Mouse (Mus musculus): ENCODE measurements around the gene Ccm2. TPM values are rescaled to one million over a fixed set of nuclear protein-coding genes. Genes with fewer than 3 reads are reported as not detected.
A peak's percentile ranks its signal among the peaks of the same experiment; 100 is the strongest.

Ccm2 gene
- polyA plus RNA-seq, 1 experiment: 92.5 TPM

GRCm38 (mm10) chr11:6623704-6624103 lies 77.0 kb downstream of the Ccm2 start:
- TF ChIP-seq POLR2A (IDR thresholded peaks at IDR 0.05; ENCODE audit: borderline replicate concordance, insufficient read depth, low read length): no peak
- peak in 1 of 2 experiments; percentile 21 for DNase-seq
- Histone ChIP-seq H3K27ac (ENCODE audit: insufficient read depth, low read length) (no peak overlapping the region), H3K27me3 (ENCODE audit: control insufficient read depth, insufficient read depth, low read length) (no peaks in the 10 kb centered on the region), H3K4me1 (ENCODE audit: control insufficient read depth, insufficient read depth, low read length) (peaks cover 13% of the 10 kb centered on the region), H3K4me3 (replicated peaks; ENCODE audit: insufficient read depth, low read depth, low read length) (no peak overlapping the region)
- 82% methylated on average over 10 of the region's 10 CpGs for WGBS

GRCm38 (mm10) chr11:6624619-6625382 lies 78.1 kb downstream of the Ccm2 start:
- H3K27me3 ChIP-seq (ENCODE audit: control insufficient read depth, insufficient read depth, low read length): no peaks in the 10 kb centered on the region
- no peak overlapping the region for H3K27ac ChIP-seq (ENCODE audit: insufficient read depth, low read length)
- WGBS: 66% methylated on average over 14 of the region's 14 CpGs
- H3K4me3 ChIP-seq (replicated peaks; ENCODE audit: insufficient read depth, low read depth, low read length): peak overlapping the region; percentile 45
- no peak for DNase-seq
- TF ChIP-seq POLR2A (IDR thresholded peaks at IDR 0.05; ENCODE audit: borderline replicate concordance, insufficient read depth, low read length) (no peak), CTCF (IDR thresholded peaks at IDR 0.05; ENCODE audit: borderline replicate concordance, insufficient read depth, low read depth, low read length) (no peak)
- H3K4me1 ChIP-seq (ENCODE audit: control insufficient read depth, insufficient read depth, low read length): peaks cover 13% of the 10 kb centered on the region

GRCm38 (mm10) chr11:6625478-6626387 lies 79.0 kb downstream of the Ccm2 start, which contains the start of gene Tbrg4:
Gene Tbrg4 (minus strand): TSS chr11:6626067.
- no peak for TF ChIP-seq CTCF (IDR thresholded peaks at IDR 0.05; ENCODE audit: borderline replicate concordance, insufficient read depth, low read depth, low read length)
- peak; percentile 98 for TF ChIP-seq POLR2A (IDR thresholded peaks at IDR 0.05; ENCODE audit: borderline replicate concordance, insufficient read depth, low read length)
- DNase-seq: peak; percentile 94 to 95
- Histone ChIP-seq H3K27ac (ENCODE audit: insufficient read depth, low read length) (peak within 1 kb of the TSS; percentile 78), H3K4me1 (ENCODE audit: control insufficient read depth, insufficient read depth, low read length) (peaks cover 13% of the 10 kb centered on the region), H3K4me3 (replicated peaks; ENCODE audit: insufficient read depth, low read depth, low read length) (peak within 1 kb of the TSS; percentile 79), H3K27me3 (ENCODE audit: control insufficient read depth, insufficient read depth, low read length) (no peaks in the 10 kb centered on the region)
- WGBS: under 1% methylated on average over 66 of the region's 66 CpGs

GRCm38 (mm10) chr11:6626388-6626772 lies 79.7 kb downstream of the Ccm2 start:
- peaks cover 13% of the 10 kb centered on the region for H3K4me1 ChIP-seq (ENCODE audit: control insufficient read depth, insufficient read depth, low read length)
- no peak for DNase-seq
- no peaks in the 10 kb centered on the region for H3K27me3 ChIP-seq (ENCODE audit: control insufficient read depth, insufficient read depth, low read length)
- peak overlapping the region; percentile 76; the same call in 1 of the 2 replicates for H3K27ac ChIP-seq (ENCODE audit: insufficient read depth, low read length)
- H3K4me3 ChIP-seq (replicated peaks; ENCODE audit: insufficient read depth, low read depth, low read length): peak overlapping the region; percentile 79
- TF ChIP-seq POLR2A (IDR thresholded peaks at IDR 0.05; ENCODE audit: borderline replicate concordance, insufficient read depth, low read length) (no peak), CTCF (IDR thresholded peaks at IDR 0.05; ENCODE audit: borderline replicate concordance, insufficient read depth, low read depth, low read length) (no peak)
- 14% methylated on average over 16 of the region's 16 CpGs for WGBS

GRCm38 (mm10) chr11:6627731-6628130 lies 81.0 kb downstream of the Ccm2 start:
- DNase-seq: no peak
- Histone ChIP-seq H3K4me3 (replicated peaks; ENCODE audit: insufficient read depth, low read depth, low read length) (no peak overlapping the region), H3K4me1 (ENCODE audit: control insufficient read depth, insufficient read depth, low read length) (peaks cover 13% of the 10 kb centered on the region), H3K27ac (ENCODE audit: insufficient read depth, low read length) (no peak overlapping the region), H3K27me3 (ENCODE audit: control insufficient read depth, insufficient read depth, low read length) (no peaks in the 10 kb centered on the region)
- no peak for TF ChIP-seq POLR2A (IDR thresholded peaks at IDR 0.05; ENCODE audit: borderline replicate concordance, insufficient read depth, low read length)
- no peak for TF ChIP-seq CTCF (IDR thresholded peaks at IDR 0.05; ENCODE audit: borderline replicate concordance, insufficient read depth, low read depth, low read length)
- 89% methylated on average over 4 of the region's 4 CpGs for WGBS

- no peak overlapping the region for H3K4me3 ChIP-seq (replicated peaks; ENCODE audit: insufficient read depth, low read depth, low read length)
- 23% methylated on average over 4 of the region's 4 CpGs for WGBS
- H3K27ac ChIP-seq (ENCODE audit: insufficient read depth, low read length): no peak overlapping the region
- peak; percentile 45 to 50 for DNase-seq
- no peaks in the 10 kb centered on the region for H3K27me3 ChIP-seq (ENCODE audit: control insufficient read depth, insufficient read depth, low read length)
- TF ChIP-seq CTCF (IDR thresholded peaks at IDR 0.05; ENCODE audit: borderline replicate concordance, insufficient read depth, low read depth, low read length) (peak; percentile 63), POLR2A (IDR thresholded peaks at IDR 0.05; ENCODE audit: borderline replicate concordance, insufficient read depth, low read length) (no peak)
- H3K4me1 ChIP-seq (ENCODE audit: control insufficient read depth, insufficient read depth, low read length): peaks cover 10% of the 10 kb centered on the region
Measured at GRCm38 (mm10) chr11:6628568-6628967, 81.9 kb downstream of the Ccm2 start.

GRCm38 (mm10) chr11:6629655-6630054 lies 83.0 kb downstream of the Ccm2 start:
- TF ChIP-seq POLR2A (IDR thresholded peaks at IDR 0.05; ENCODE audit: borderline replicate concordance, insufficient read depth, low read length) (no peak), CTCF (IDR thresholded peaks at IDR 0.05; ENCODE audit: borderline replicate concordance, insufficient read depth, low read depth, low read length) (peak; percentile 51)
- Histone ChIP-seq H3K4me1 (ENCODE audit: control insufficient read depth, insufficient read depth, low read length) (peaks cover under 1% of the 10 kb centered on the region; the same call in 1 of the 2 replicates), H3K27me3 (ENCODE audit: control insufficient read depth, insufficient read depth, low read length) (no peaks in the 10 kb centered on the region), H3K4me3 (replicated peaks; ENCODE audit: insufficient read depth, low read depth, low read length) (no peak overlapping the region), H3K27ac (ENCODE audit: insufficient read depth, low read length) (no peak overlapping the region)
- DNase-seq: peak; percentile 38 to 46

All from cerebellum, adult 2 months (tissue).